Mouse (Mus musculus) ES-Bruce4 (cell line): ENCODE measurements at regions not wholly inside any gene's neighbourhood (a gene's known extent, or its start where the extent isn't known, plus 50 kb on each side); places are given as distances from the start of the nearest gene placed in this dataset.

ENCODE experiments used
- CTCF ChIP-seq: IDR thresholded peaks from one replicate; pipeline ENCODE4 v1.8.1; 2011; ENCODE audit warnings: low read depth, low read length
- EP300 ChIP-seq: IDR thresholded peaks from 2 replicates; pipeline ENCODE4 v1.6.1; 2011; ENCODE audit warnings: low read depth, low read length; ENCODE audit not compliant: insufficient read depth
- POLR2A ChIP-seq: IDR thresholded peaks from one replicate; pipeline ENCODE4 v1.8.1; 2011; ENCODE audit warnings: low read length; ENCODE audit not compliant: insufficient read depth

GRCm38 (mm10) chr10:83944158-83944557 is 221.5 kb downstream of the 1500009L16Rik start:
- TF ChIP-seq CTCF (no peak), POLR2A (no peak), EP300 (no peak)
